Mouse (Mus musculus) effector memory CD4-positive, alpha-beta T cell, adult 7 months (primary cell): ENCODE measurements around the gene Hmg20b. TPM values are rescaled to one million over a fixed set of nuclear protein-coding genes. Genes with fewer than 3 reads are reported as not detected.

Experiments used
- polyA plus RNA-seq: library from polyadenylated mRNA; unstranded; fragments of 100-300 nt; shearing (Covaris generic); gene quantifications from one replicate; pipeline ENCODE4 v1.2.1, GENCODE M21; 2017

The Hmg20b gene
- 28.3 TPM for polyA plus RNA-seq

DNA sequence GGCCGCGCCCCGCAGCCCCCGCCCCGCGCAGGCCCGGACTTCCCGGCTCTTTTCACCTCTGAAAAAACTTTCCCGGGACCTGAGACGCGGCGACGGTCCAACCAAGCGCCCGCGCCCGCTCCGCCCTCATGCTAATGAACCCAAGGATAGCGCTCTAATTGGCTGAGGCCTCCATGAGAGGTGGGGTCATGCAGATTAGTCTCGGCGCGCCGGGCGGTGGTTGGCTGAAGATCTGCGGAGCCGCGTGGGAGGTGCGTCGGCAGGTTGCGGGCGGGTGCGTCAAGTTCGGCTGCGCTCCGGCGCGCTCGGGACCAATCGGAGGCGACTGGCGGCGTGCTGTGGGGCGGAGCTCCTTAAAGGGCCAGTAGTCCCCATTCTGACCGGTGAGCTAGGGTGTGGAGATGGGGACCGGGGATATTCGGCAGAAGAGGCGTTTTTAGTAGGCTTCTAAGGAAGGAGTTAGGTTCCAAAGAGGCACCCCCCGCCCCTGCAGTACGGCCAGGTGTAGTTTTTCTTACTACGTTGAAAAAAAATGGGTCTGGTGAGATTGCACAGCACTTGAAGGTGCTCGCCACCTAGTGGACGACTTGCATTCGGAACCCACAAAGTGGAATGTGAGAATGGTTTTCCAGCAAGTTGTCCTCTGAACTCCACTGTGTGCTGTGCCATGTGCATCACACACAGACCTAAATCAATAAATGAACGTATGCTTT is at the start of gene Hmg20b:
Gene Hmg20b, minus strand, starts transcription at position 130 of the 713 bp plus-strand sequence.

GRCm38 (mm10) chr10:81392781-81393185 is 42.5 kb upstream of the Hmg20b start, which contains the start of gene Smim24:
Gene Smim24, plus strand, starts transcription at chr10:81393051.

DNA sequence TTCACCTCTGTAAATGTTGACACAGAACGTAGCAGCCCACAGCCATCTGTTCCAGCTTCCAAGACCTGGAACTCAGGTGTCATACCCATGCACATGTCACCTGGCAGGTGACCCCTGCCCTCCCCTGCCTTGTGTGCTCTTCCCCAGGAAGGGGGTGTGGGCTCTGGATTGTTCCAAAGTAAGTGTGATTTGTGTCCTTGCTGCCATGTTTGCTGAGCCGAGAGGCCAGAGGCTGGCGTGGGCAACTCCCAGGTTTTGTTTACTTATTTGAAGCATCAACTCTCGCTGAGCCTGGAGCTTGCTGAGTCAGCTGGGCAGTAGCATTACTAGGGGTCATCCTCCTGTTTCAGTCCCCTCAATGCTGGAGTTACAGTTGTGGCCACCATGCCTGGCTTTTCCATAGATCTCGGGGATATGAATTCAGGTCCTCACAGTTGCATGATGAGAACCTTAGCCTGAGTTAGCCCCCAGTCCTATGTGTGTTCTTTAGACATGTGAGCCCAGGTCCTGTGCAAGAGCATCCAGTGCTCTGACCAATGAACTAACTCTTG is 38.3 kb upstream of the Hmg20b start, which contains the start of gene Gm48552:
Gene Gm48552, plus strand, starts transcription at position 501 of the 551 bp plus-strand sequence.

GRCm38 (mm10) chr10:81383802-81384604 is 33.7 kb upstream of the Hmg20b start, which contains the start of the genes Dohh and Gm48551:
Gene Dohh, plus strand, starts transcription at chr10:81384428.
Gene Gm48551, plus strand, starts transcription at chr10:81384466.

DNA sequence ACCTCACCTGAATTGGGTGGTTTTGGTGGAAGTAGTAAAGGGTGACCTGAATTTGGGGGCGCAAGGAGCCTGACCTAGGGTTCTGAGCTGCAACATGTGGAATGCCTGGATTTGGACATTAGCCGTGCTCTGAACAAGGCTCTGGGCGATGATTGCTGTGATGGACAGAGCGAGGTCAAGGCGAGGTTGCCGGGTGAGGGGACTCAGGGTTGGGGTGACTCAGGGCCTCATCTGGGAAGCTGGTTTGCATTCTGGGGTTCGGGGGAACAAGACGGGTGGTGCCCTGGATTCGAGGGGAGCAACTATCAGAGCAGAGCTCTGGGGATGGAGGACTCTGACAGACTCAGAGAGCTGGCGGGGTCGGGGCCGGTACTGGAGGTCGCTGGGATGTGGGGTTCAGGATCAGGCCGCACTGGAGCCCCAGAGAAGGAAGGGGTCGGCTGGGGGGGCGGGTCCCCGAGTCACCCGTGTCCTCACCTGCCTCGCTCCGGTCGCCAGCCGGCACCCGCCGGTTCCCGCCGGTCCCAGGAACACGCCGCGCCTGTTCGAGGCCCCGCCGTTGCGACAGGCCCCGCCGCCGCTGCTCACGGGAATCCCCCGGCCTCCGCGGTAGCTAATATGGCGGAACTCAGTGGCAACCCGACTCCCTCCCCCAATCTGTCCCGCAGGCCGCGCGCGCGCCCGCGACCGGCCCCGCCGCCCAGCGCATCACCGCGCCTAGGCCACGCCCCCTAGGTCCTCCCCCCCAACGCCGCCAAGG is 27.7 kb upstream of the Hmg20b start, which contains the start of gene Fzr1:
Gene Fzr1, minus strand, starts transcription at position 724 of the 760 bp plus-strand sequence.

DNA sequence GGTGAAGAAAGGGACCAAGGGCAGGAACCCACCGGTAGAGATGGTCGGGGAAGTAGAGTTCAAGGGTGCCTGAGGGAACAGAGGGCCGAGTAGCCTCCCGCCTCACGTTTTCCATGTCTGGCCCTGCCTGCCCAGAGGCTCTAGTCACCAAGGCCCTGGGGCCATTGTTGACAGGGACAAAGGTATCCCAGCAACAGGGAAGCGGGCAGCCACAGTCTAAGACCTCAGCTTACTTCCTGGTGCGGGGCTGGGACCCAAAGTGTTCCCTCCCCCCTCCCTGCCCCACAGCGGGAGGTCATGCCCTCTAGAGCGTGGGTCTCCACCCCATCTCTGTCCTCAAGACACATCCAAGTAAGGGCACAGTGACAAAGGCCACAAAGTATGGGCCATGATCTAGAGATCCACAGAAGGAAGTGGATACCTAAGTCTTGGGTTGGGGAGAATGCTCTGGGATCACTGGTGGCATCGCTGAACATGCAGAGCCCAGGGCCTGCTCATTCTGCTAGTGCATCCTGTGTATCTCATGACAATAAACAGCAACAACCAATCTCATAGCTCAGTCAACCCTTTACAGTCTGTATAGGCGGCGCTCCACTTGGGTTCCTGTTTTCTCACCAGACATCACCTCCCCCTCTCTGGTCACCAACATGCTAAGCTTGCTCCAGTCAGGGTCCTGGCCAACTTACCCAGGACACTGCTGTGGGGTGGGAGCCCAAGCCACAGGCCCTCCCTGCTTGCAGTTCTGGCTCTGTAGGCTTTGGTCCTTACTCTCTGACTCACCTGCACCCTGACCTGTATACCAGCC is 15.6 kb upstream of the Hmg20b start, which contains the start of gene 4930404N11Rik:
Gene 4930404N11Rik, minus strand, starts transcription at position 145 of the 805 bp plus-strand sequence.

GRCm38 (mm10) chr10:81356991-81357844 is 6.9 kb upstream of the Hmg20b start, which contains the start of gene Mfsd12:
Gene Mfsd12, plus strand, starts transcription at chr10:81357491.

GRCm38 (mm10) chr10:81342686-81343505 is 7.4 kb downstream of the Hmg20b start, which contains the start of gene Gipc3:
Gene Gipc3, minus strand, starts transcription at chr10:81343266.

DNA sequence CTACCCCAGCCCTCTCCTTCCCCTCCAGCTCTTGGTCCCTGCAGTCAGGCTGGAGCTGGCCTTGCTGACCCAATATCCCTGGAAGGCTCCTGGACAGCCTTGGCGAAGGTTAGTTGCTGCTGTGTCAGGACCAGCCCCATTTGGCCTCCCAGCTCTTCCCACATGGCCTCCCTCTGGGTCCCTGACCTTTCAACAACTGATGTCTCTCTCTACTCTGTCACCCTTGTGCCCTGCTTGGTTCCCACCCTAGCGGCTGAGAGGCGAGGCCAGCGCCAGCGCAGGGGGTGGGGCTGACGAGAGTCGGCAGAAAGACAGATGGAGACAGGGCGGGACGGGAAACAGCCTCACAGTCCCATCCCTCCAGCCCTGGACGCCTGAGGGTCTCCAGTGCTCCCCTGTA is 21.9 kb downstream of the Hmg20b start, which contains the start of gene Tbxa2r:
Gene Tbxa2r, plus strand, starts transcription at position 346 of the 400 bp plus-strand sequence.

DNA sequence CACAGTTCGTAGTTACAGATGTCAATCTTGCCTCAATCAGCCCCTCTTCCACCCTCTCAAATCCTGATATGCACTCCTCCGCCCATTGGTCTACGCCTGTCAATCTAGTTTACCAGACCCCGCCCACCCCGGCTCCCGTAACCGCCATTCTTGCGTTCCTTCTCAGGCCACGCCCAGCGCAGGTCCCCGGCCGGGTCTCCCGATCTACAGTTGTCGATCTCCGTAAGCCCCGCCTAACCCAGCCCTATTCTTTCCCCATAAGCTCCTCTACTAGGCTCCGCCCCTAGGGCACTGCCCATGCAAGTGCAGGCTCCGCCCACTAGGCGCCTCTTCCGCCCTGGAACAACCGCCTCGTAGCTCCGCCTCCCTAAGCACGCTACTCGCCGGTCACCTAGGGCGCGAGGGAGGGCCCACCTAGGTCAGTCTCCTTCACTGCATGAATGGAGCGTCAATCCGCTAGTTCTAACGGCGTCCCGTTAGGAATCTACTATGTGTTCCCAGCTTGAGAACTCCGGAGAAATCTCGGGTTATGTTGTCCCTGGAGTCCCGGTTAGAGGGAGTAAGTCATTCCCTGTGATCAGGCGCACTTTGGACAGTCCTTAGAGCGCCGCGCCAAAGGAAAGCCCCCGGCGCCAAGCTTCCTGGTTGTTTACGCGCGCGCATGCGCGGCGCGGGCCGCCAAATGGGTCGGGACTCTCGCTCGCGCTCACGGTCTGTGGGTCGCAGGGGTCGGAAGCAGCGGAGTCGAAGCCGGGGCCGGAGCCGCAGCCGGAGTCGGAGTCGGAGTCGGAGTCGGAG is 29.5 kb downstream of the Hmg20b start, which contains the start of gene Cactin:
Gene Cactin, plus strand, starts transcription at position 554 of the 798 bp plus-strand sequence.

Other genes starting within 250 kb of the Hmg20b start
- gene Map2k2, start 244.6 kb downstream of the Hmg20b start, polyA plus RNA-seq = 139 TPM
- gene Zbtb7a, start 215.3 kb downstream of the Hmg20b start, polyA plus RNA-seq = 79.6 TPM
- gene Pias4, start 182.6 kb downstream of the Hmg20b start, polyA plus RNA-seq = 35.9 TPM
- gene Eef2, start 173.8 kb downstream of the Hmg20b start, polyA plus RNA-seq = 829 TPM
- gene Dapk3, start 167.5 kb downstream of the Hmg20b start, polyA plus RNA-seq = 82.9 TPM
- 0.32 TPM for gene 4930442H23Rik, start 166.6 kb downstream of the Hmg20b start, polyA plus RNA-seq
- gene Nmrk2, start 148.4 kb downstream of the Hmg20b start, polyA plus RNA-seq = 0.76 TPM
- gene Atcay, start 119.6 kb downstream of the Hmg20b start, polyA plus RNA-seq = 3.1 TPM
- 4.9 TPM for gene Zfr2, start 117.3 kb downstream of the Hmg20b start, polyA plus RNA-seq
- gene Matk, start 97.5 kb downstream of the Hmg20b start, polyA plus RNA-seq = 20.1 TPM
- 136 TPM for gene Mrpl54, start 83.5 kb downstream of the Hmg20b start, polyA plus RNA-seq
- gene Apba3, start 83.5 kb downstream of the Hmg20b start, polyA plus RNA-seq = 37.0 TPM
- 11.5 TPM for gene Tjp3, start 58.9 kb downstream of the Hmg20b start, polyA plus RNA-seq
- 88.8 TPM for gene Pip5k1c, start 57.5 kb downstream of the Hmg20b start, polyA plus RNA-seq
- 42.7 TPM for gene Cactin, start 29.4 kb downstream of the Hmg20b start, polyA plus RNA-seq
- gene Tbxa2r, start 21.7 kb downstream of the Hmg20b start, polyA plus RNA-seq = 15.1 TPM
- gene Gipc3, start 7.2 kb downstream of the Hmg20b start, polyA plus RNA-seq = not detected
- 1.8 TPM for gene Mfsd12, start 7.0 kb upstream of the Hmg20b start, polyA plus RNA-seq
- 0.84 TPM for gene 4930404N11Rik, start 15.3 kb upstream of the Hmg20b start, polyA plus RNA-seq
- 49.3 TPM for gene Fzr1, start 28.0 kb upstream of the Hmg20b start, polyA plus RNA-seq
- 49.7 TPM for gene Dohh, start 33.9 kb upstream of the Hmg20b start, polyA plus RNA-seq
- 5.1 TPM for gene Gm48551, start 34.0 kb upstream of the Hmg20b start, polyA plus RNA-seq
- gene Gm48552, start 38.5 kb upstream of the Hmg20b start, polyA plus RNA-seq = not detected
- gene Smim24, start 42.6 kb upstream of the Hmg20b start, polyA plus RNA-seq = 1.4 TPM
- 13.3 TPM for gene Nfic, start 105.2 kb upstream of the Hmg20b start, polyA plus RNA-seq
- not detected for gene Celf5, start 132.2 kb upstream of the Hmg20b start, polyA plus RNA-seq
- gene Ncln, start 145.9 kb upstream of the Hmg20b start, polyA plus RNA-seq = 110 TPM
- gene S1pr4, start 149.7 kb upstream of the Hmg20b start, polyA plus RNA-seq = 65.6 TPM
- gene Gna15, start 173.7 kb upstream of the Hmg20b start, polyA plus RNA-seq = 122 TPM
- gene Gna11, start 194.7 kb upstream of the Hmg20b start, polyA plus RNA-seq = 11.6 TPM
- 883 TPM for gene Aes, start 209.0 kb upstream of the Hmg20b start, polyA plus RNA-seq
- gene Tle2, start 224.1 kb upstream of the Hmg20b start, polyA plus RNA-seq = 1.2 TPM